In the genomic region with DNA sequence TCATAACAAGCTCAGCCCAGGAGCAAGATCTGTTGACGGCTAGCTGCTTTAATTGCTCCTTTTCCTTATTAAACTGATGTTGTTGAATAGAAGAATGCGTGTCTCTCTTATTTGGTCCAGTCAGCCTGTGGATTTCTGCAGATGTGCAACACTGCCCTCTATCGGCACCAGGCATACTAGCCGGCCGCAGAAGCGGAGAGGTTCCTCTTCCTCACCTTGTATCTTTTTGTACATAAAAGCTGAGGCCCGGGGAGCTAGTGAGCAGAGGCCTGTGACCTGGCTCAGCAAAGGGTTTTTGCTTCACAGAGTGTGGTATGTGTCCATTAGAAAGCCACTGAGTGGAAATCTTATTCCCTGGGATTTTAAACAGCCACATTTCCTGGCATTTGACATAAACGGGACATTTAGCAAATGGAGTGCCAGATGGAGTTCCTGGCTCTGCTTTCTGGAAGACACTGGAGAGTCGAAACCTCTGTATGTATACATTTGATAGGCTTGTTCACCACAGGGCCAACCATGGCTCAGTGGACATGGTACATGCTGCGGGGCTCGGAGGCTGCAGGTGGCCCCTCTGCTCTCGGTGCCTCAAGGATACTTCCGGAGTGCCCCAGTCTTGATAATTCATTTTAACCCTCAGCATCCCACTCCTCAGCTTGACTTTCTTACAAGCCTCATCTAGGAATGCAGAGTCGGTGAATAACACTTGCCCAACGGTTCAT, we compare ENCODE assay signal across 9 mouse cellular contexts.
DNase-seq lines count a peak whose midpoint lies in the region; ATAC-seq and TF ChIP-seq lines count a peak whose summit lies in the region.
"Had no signal": no experiment of that assay in that cellular context is flagged by ENCODE, and none has a peak within 500 bp of the region (broad histone marks: within the 10 kb centered on the region; RNA-seq: fewer than 3 reads in every experiment).

No protein-coding gene starts in this region.

- H3K36me3 ChIP-seq in kidney, embryonic 15.5 days, result no peaks in the 10 kb centered on the region
- no peaks in the 10 kb centered on the region for H3K36me3 ChIP-seq in forebrain, embryonic 15.5 days
- H3K36me3 ChIP-seq in hindbrain, postnatal 0 days (ENCODE audit: insufficient read depth, low read length), result no peaks in the 10 kb centered on the region
- no peaks in the 10 kb centered on the region for H3K36me3 ChIP-seq in neural tube, embryonic 11.5 days (ENCODE audit: control insufficient read depth, insufficient read depth, low read length)
- H3K36me3 ChIP-seq in splenic B cell, adult 2 months (ENCODE audit: control insufficient read depth, insufficient read depth, low read length, poor library complexity, severe bottlenecking), result no peaks in the 10 kb centered on the region
- H3K36me3 ChIP-seq: stomach, embryonic 15.5 days had no signal

- DNase-seq in kidney, adult 11 months, result peak; percentile 45
- DNase-seq in cerebellum, adult 11 months, result peak; percentile 24
- DNase-seq in hindbrain, postnatal 0 days (ENCODE audit: low spot score), result peak; percentile 88
- DNase-seq in left cerebral cortex, postnatal 36 days (ENCODE audit: low spot score in 2 of 2), result peak; percentile 47 to 61
- DNase-seq in neural tube, embryonic 11.5 days (ENCODE audit: low spot score), result peak; percentile 66
- DNase-seq in splenic B cell, adult 2 months (ENCODE audit: low read depth, low spot score), result peak; percentile 67

- no peak overlapping the region for H3K9ac ChIP-seq in kidney, embryonic 15.5 days
- H3K9ac ChIP-seq in forebrain, embryonic 15.5 days (replicated peaks), result no peak overlapping the region
- H3K9ac ChIP-seq in hindbrain, postnatal 0 days (replicated peaks; ENCODE audit: low read length), result no peak overlapping the region
- no peak overlapping the region for H3K9ac ChIP-seq in neural tube, embryonic 11.5 days (ENCODE audit: low read length)
- H3K9ac ChIP-seq: stomach, embryonic 15.5 days had no signal

- H3K9me3 ChIP-seq in kidney, embryonic 15.5 days (replicated peaks), result no peaks in the 10 kb centered on the region
- no peaks in the 10 kb centered on the region for H3K9me3 ChIP-seq in forebrain, embryonic 15.5 days
- no peaks in the 10 kb centered on the region for H3K9me3 ChIP-seq in hindbrain, postnatal 0 days (ENCODE audit: low read length)
- H3K9me3 ChIP-seq in neural tube, embryonic 11.5 days (ENCODE audit: control insufficient read depth, low read length), result no peaks in the 10 kb centered on the region
- H3K9me3 ChIP-seq: stomach, embryonic 15.5 days had no signal

- H3K27ac ChIP-seq in kidney, embryonic 15.5 days, result no peak overlapping the region
- no peak overlapping the region for H3K27ac ChIP-seq in forebrain, embryonic 15.5 days (replicated peaks)
- H3K27ac ChIP-seq in hindbrain, postnatal 0 days, result no peak overlapping the region
- H3K27ac ChIP-seq in neural tube, embryonic 11.5 days (ENCODE audit: low read depth, low read length), result no peak overlapping the region
- H3K27ac ChIP-seq: stomach, embryonic 15.5 days had no signal

- no peak overlapping the region for H3K4me2 ChIP-seq in kidney, embryonic 15.5 days
- no peak overlapping the region for H3K4me2 ChIP-seq in forebrain, embryonic 15.5 days (replicated peaks)
- no peak overlapping the region for H3K4me2 ChIP-seq in hindbrain, postnatal 0 days (ENCODE audit: low read depth, low read length)
- no peak overlapping the region for H3K4me2 ChIP-seq in neural tube, embryonic 11.5 days (ENCODE audit: low read depth)
- H3K4me2 ChIP-seq: stomach, embryonic 15.5 days had no signal

- peak; percentile 91 for TF ChIP-seq CTCF in hindbrain, postnatal 0 days (IDR thresholded peaks at IDR 0.05; ENCODE audit: low read depth)

- H3K4me1 ChIP-seq in kidney, embryonic 15.5 days, result no peaks in the 10 kb centered on the region; the same call in 1 of the 2 replicates
- peaks cover 8% of the 10 kb centered on the region for H3K4me1 ChIP-seq in forebrain, embryonic 15.5 days
- no peaks in the 10 kb centered on the region for H3K4me1 ChIP-seq in hindbrain, postnatal 0 days (ENCODE audit: insufficient read depth, low read length)
- H3K4me1 ChIP-seq in neural tube, embryonic 11.5 days (ENCODE audit: control insufficient read depth, insufficient read depth, low read length), result no peaks in the 10 kb centered on the region
- H3K4me1 ChIP-seq: stomach, embryonic 15.5 days had no signal

- H3K27me3 ChIP-seq in kidney, embryonic 15.5 days, result no peaks in the 10 kb centered on the region
- H3K27me3 ChIP-seq in forebrain, embryonic 15.5 days, result no peaks in the 10 kb centered on the region
- H3K27me3 ChIP-seq in hindbrain, postnatal 0 days (ENCODE audit: insufficient read depth, low read length), result no peaks in the 10 kb centered on the region
- no peaks in the 10 kb centered on the region for H3K27me3 ChIP-seq in neural tube, embryonic 11.5 days (ENCODE audit: control insufficient read depth, insufficient read depth, low read length)
- H3K27me3 ChIP-seq in splenic B cell, adult 2 months (ENCODE audit: control insufficient read depth, insufficient read depth, low read length, poor library complexity, severe bottlenecking), result no peaks in the 10 kb centered on the region
- H3K27me3 ChIP-seq: stomach, embryonic 15.5 days had no signal

- WGBS in kidney, embryonic 15.5 days, result 49% methylated on average over 15 of the region's 15 CpGs
- WGBS in forebrain, embryonic 15.5 days, result 45% methylated on average over 15 of the region's 15 CpGs
- 38% methylated on average over 15 of the region's 15 CpGs for WGBS in hindbrain, postnatal 0 days
- WGBS in neural tube, embryonic 11.5 days, result 59% methylated on average over 15 of the region's 15 CpGs

- H3K4me3 ChIP-seq in kidney, embryonic 15.5 days (replicated peaks), result no peak overlapping the region
- H3K4me3 ChIP-seq in forebrain, embryonic 15.5 days, result no peak overlapping the region
- no peak overlapping the region for H3K4me3 ChIP-seq in hindbrain, postnatal 0 days (ENCODE audit: low read length)
- H3K4me3 ChIP-seq in neural tube, embryonic 11.5 days (ENCODE audit: low read depth, low read length), result no peak overlapping the region
- H3K4me3 ChIP-seq: stomach, embryonic 15.5 days had no signal

- no peak; the same call in 1 of the 2 replicates for ATAC-seq in kidney, embryonic 15.5 days (replicated peaks; ENCODE audit: low FRiP score)
- peak; percentile 57; the same call in 1 of the 2 replicates for ATAC-seq in forebrain, embryonic 15.5 days (replicated peaks)
- ATAC-seq in hindbrain, postnatal 0 days, result peak; percentile 58; the same call in 1 of the 2 replicates
- no peak for ATAC-seq in neural tube, embryonic 11.5 days (ENCODE audit: insufficient read depth, low FRiP score, low TSS enrichment)

- intact Hi-C loops in left cerebral cortex, postnatal 36 days (cut with DNase I), result no loop called here

Comparison
In these comparisons a context has a peak if more than half of its experiments do, and no peak if none do; other contexts are left out.
1. DNase-seq: peak in every context shown above with its lines; median percentile 88 in hindbrain, postnatal 0 days; 67 in splenic B cell, adult 2 months; 66 in neural tube, embryonic 11.5 days; 54 in left cerebral cortex, postnatal 36 days; 45 in kidney, adult 11 months; 24 in cerebellum, adult 11 months.
2. ATAC-seq: peak in forebrain, embryonic 15.5 days (single experiment) and hindbrain, postnatal 0 days (single experiment); none in kidney, embryonic 15.5 days (single experiment) and neural tube, embryonic 11.5 days (single experiment).